Mouse (Mus musculus) adrenal gland, adult 18-20 months (tissue): ENCODE results near the gene Far2. TPM values are rescaled to one million over a fixed set of nuclear protein-coding genes. Genes with fewer than 3 reads are reported as not detected.

Experiments
- DNase-seq, 2 experiments: peaks; one replicate each; pipeline ENCODE4 v3.0.0; 2021 to 2022; ENCODE audit warnings: low spot score in 2 of 2
- total RNA-seq, 2 experiments: library from RNA; stranded (reverse); gene quantifications; 1 replicate in 1 of 2; 2 replicates in 1 of 2; pipeline ENCODE4 v1.2.3; 2021

Far2 gene
- total RNA-seq, 2 experiments from 2014 or later: 1.3 to 2.1 TPM

DNA sequence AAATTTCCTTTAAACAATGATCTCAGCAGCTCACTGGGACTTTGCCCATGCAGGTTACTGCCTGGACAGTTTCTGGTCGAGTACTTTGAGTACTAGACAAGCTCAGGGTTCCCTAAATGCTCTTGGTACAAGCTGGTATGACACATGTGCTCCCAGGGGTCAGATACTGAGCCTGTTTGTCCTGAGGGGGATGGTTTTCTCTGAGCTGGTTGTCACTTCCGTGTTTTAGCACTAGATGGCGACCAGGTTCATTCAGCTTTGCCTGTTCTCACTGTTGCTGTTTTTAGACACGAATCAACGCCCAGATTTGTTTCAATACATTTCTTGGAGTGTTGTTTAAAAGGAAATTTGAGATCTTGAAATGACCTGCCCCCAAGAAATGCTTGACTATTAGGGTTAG is 167.7 kb downstream of the Far2 start:
- peak; percentile 26 to 29 for DNase-seq

DNA sequence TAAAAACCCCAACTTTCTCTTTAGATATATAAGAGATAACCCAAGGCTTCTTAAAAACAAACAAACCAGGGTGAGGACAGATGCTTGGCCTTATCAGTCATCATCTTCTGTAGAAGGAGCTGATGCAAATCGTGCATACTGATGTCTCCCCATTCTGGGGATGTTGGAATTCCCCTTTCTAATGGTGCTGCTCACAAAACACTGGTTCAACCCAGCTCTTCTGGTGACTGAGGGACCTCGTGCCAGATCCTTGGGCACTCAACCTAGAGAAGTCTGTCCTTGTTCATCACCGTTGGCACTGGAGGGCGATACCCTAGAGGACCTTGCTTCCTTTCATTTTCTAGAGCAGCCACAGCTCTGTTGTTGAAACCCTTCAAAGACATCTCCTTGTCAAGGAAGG is 169.7 kb downstream of the Far2 start:
- DNase-seq: no peak

- DNase-seq: no peak
Measured at GRCm38 (mm10) chr6:148218235-148219076, 171.4 kb downstream of the Far2 start.

- no peak for DNase-seq
Measured at GRCm38 (mm10) chr6:148222686-148223085, 175.6 kb downstream of the Far2 start.

GRCm38 (mm10) chr6:148227542-148227941 is 180.5 kb downstream of the Far2 start:
- DNase-seq: no peak

Other genes with a start within 250 kb of the Far2 start
- 10 to 100 TPM; 74.6 to 81.7 TPM for gene Ergic2, start 165.1 kb downstream of the Far2 start, total RNA-seq